Mouse (Mus musculus) liver, postnatal 0 days (tissue): ENCODE measurements at regions not wholly inside any gene's neighbourhood (a gene's known extent, or its start where the extent isn't known, plus 50 kb on each side); places are given as distances from the start of the nearest gene placed in this dataset.

ENCODE experiments used
- ATAC-seq: fragments of 200-750 bp; cut with Nextera tagmentation; 2 replicates; pipeline ENCODE4 v1.8.0; 2017; ENCODE audit warnings: mild to moderate bottlenecking, moderate library complexity
- DNase-seq: peaks from one replicate; pipeline ENCODE4 v3.0.0-alpha.2; 2016
- H3K27ac ChIP-seq: fragments of 300-500 bp; sonication (generic); 2 replicates; pipeline ENCODE4 v1.5.1; 2014; ENCODE audit warnings: antibody characterized with exemption, moderate library complexity, mild to moderate bottlenecking, low read depth
- H3K27me3 ChIP-seq: fragments of 300-500 bp; sonication (generic); 2 replicates; pipeline ENCODE4 v1.6.1; 2014; ENCODE audit warnings: low read length, control low read depth, mixed read lengths; ENCODE audit not compliant: insufficient read depth
- H3K36me3 ChIP-seq: fragments of 300-500 bp; sonication (generic); replicated peaks from 2 replicates; pipeline ENCODE4 v1.6.1; 2014; ENCODE audit warnings: mild to moderate bottlenecking, control low read depth, low read length, moderate library complexity, mixed read lengths; ENCODE audit not compliant: insufficient read depth
- H3K4me1 ChIP-seq: fragments of 300-500 bp; sonication (generic); 2 replicates; pipeline ENCODE4 v1.6.1; 2014; ENCODE audit warnings: antibody characterized with exemption, mild to moderate bottlenecking, control low read depth; ENCODE audit not compliant: insufficient read depth
- H3K4me2 ChIP-seq: fragments of 300-500 bp; sonication (generic); 2 replicates; pipeline ENCODE4 v1.6.1; 2014; ENCODE audit warnings: low read depth, mild to moderate bottlenecking, low read length, moderate library complexity, mixed read lengths
- H3K4me3 ChIP-seq: fragments of 300-500 bp; sonication (generic); 2 replicates; pipeline ENCODE4 v1.5.1; 2014; ENCODE audit warnings: low read depth, low read length
- H3K9ac ChIP-seq: fragments of 300-500 bp; sonication (generic); replicated peaks from 2 replicates; pipeline ENCODE4 v1.6.1; 2014; ENCODE audit warnings: mild to moderate bottlenecking, moderate library complexity
- H3K9me3 ChIP-seq: fragments of 300-500 bp; sonication (generic); 2 replicates; pipeline ENCODE4 v1.6.1; 2016; ENCODE audit warnings: mild to moderate bottlenecking, control low read depth, low read length, mixed read lengths
- CTCF ChIP-seq: sonication (generic); IDR thresholded peaks from 2 replicates; pipeline ENCODE4 v1.5.1; 2016; ENCODE audit warnings: antibody characterized with exemption, low read depth
- EP300 ChIP-seq: IDR thresholded peaks from 2 replicates; pipeline ENCODE4 v1.6.1; 2016; ENCODE audit warnings: antibody characterized with exemption, low read depth, mild to moderate bottlenecking
- WGBS: fragments of 180-500 bp; shearing (Covaris S2); extraction: QIAGEN DNeasy Blood & Tissue Kit; methylation state at CpG from one replicate; pipeline ENCODE4 v1.1.7; 2014; ENCODE audit not compliant: insufficient replicate concordance; 5-methylcytosine and 5-hydroxymethylcytosine counted together

GRCm38 (mm10) chr13:53539797-53540196 lies 66.9 kb upstream of the Msx2 start:
- Histone ChIP-seq H3K27ac (no peak overlapping the region), H3K9me3 (no peaks in the 10 kb centered on the region), H3K4me2 (no peak overlapping the region), H3K36me3 (no peaks in the 10 kb centered on the region), H3K4me3 (no peak overlapping the region), H3K4me1 (no peaks in the 10 kb centered on the region), H3K9ac (no peak overlapping the region), H3K27me3 (no peaks in the 10 kb centered on the region)
- no peak for TF ChIP-seq CTCF
- TF ChIP-seq EP300 = no peak
- DNase-seq (no peak), ATAC-seq (no peak)
- WGBS = 73% methylated on average over 5 of the region's 5 CpGs

- TF ChIP-seq EP300 = no peak
- TF ChIP-seq CTCF = no peak
- Histone ChIP-seq H3K4me2 (no peak overlapping the region), H3K27ac (no peak overlapping the region), H3K4me3 (no peak overlapping the region), H3K9ac (no peak overlapping the region), H3K4me1 (no peaks in the 10 kb centered on the region), H3K27me3 (no peaks in the 10 kb centered on the region), H3K36me3 (no peaks in the 10 kb centered on the region), H3K9me3 (no peaks in the 10 kb centered on the region)
- ATAC-seq (no peak), DNase-seq (no peak)
- 80% methylated on average over 6 of the region's 6 CpGs for WGBS
Observed at GRCm38 (mm10) chr13:53537937-53538336, 65.1 kb upstream of the Msx2 start.

- Histone ChIP-seq H3K9me3 (no peaks in the 10 kb centered on the region), H3K4me3 (no peak overlapping the region), H3K36me3 (no peaks in the 10 kb centered on the region), H3K4me1 (no peaks in the 10 kb centered on the region), H3K27ac (no peak overlapping the region), H3K9ac (no peak overlapping the region), H3K27me3 (no peaks in the 10 kb centered on the region), H3K4me2 (no peak overlapping the region)
- 77% methylated on average over 10 of the region's 10 CpGs for WGBS
- DNase-seq = no peak
- no peak for ATAC-seq
- TF ChIP-seq EP300 (no peak), CTCF (no peak)
Observed at GRCm38 (mm10) chr13:53535781-53536425, 63.0 kb upstream of the Msx2 start.

- no peaks in the 10 kb centered on the region for H3K9me3 ChIP-seq
- TF ChIP-seq CTCF = no peak
- no peak for TF ChIP-seq EP300
- 58% methylated on average over 8 of the region's 8 CpGs for WGBS
Observed at GRCm38 (mm10) chr13:53533738-53534137, 60.9 kb upstream of the Msx2 start.

GRCm38 (mm10) chr13:53526880-53527279 lies 54.0 kb upstream of the Msx2 start:
- no peak for TF ChIP-seq EP300
- TF ChIP-seq CTCF = no peak
- Histone ChIP-seq H3K27me3 (no peaks in the 10 kb centered on the region), H3K4me3 (no peak overlapping the region), H3K36me3 (no peaks in the 10 kb centered on the region), H3K4me1 (no peaks in the 10 kb centered on the region), H3K27ac (no peak overlapping the region), H3K4me2 (no peak overlapping the region), H3K9ac (no peak overlapping the region), H3K9me3 (no peaks in the 10 kb centered on the region)
- ATAC-seq (no peak), DNase-seq (no peak)
- WGBS = 70% methylated on average over 9 of the region's 9 CpGs

More at GRCm38 (mm10) chr13:53533738-53534137, 60.9 kb upstream of the Msx2 start:
- ATAC-seq = no peak
- Histone ChIP-seq H3K4me3 (no peak overlapping the region), H3K27me3 (no peaks in the 10 kb centered on the region), H3K9ac (no peak overlapping the region), H3K27ac (no peak overlapping the region), H3K4me2 (no peak overlapping the region), H3K4me1 (no peaks in the 10 kb centered on the region), H3K36me3 (no peaks in the 10 kb centered on the region)
- DNase-seq = no peak

GRCm38 (mm10) chr13:53522807-53523206 lies 49.9 kb upstream of the Msx2 start:
- H3K4me1 ChIP-seq = no peaks in the 10 kb centered on the region
- WGBS = 34% methylated on average over 5 of the region's 5 CpGs
- H3K27me3 ChIP-seq = no peaks in the 10 kb centered on the region
- DNase-seq = no peak
- no peaks in the 10 kb centered on the region for H3K9me3 ChIP-seq
- no peak overlapping the region for H3K27ac ChIP-seq
- no peak overlapping the region for H3K9ac ChIP-seq
- no peak for ATAC-seq
- H3K36me3 ChIP-seq = no peaks in the 10 kb centered on the region
- H3K4me3 ChIP-seq = no peak overlapping the region
- no peak for TF ChIP-seq EP300
- TF ChIP-seq CTCF = no peak
- no peak overlapping the region for H3K4me2 ChIP-seq
